19 mouse cellular contexts compared by ENCODE assay signal in genomic region chr16:11741951-11742350, GRCm38 (mm10).
A peak's percentile ranks its signal among the peaks of the same experiment; 100 is the strongest.
DNase-seq lines count a peak whose midpoint lies in the region; TF ChIP-seq lines count a peak whose summit lies in the region.
"Had no signal": no experiment of that assay in that cellular context is flagged by ENCODE, and none has a peak within 500 bp of the region (broad histone marks: within the 10 kb centered on the region; RNA-seq: fewer than 3 reads in every experiment).

No protein-coding gene starts in this region.

- H3K4me3 ChIP-seq in left cerebral cortex, adult 2 months: no peak overlapping the region
- H3K4me3 ChIP-seq: forebrain, embryonic 10.5 days; forebrain, embryonic 13.5 days; heart, adult 2 months; hindbrain, embryonic 12.5 days; hindbrain, embryonic 15.5 days had no signal

- no peak for TF ChIP-seq CTCF in left cerebral cortex, adult 2 months (IDR thresholded peaks at IDR 0.05)

- intact Hi-C loops in left cerebral cortex, postnatal 14 days (cut with DNase I): no loop called here
- intact Hi-C loops in left cerebral cortex, adult 2 months (cut with DNase I): loop anchor here (5.0 kb wide), 1 partner anchor 380 kb away; no protein-coding TSS in a partner anchor

- no peak overlapping the region for H3K27ac ChIP-seq in left cerebral cortex, adult 2 months
- H3K27ac ChIP-seq: forebrain, embryonic 10.5 days; forebrain, embryonic 13.5 days; heart, adult 2 months; hindbrain, embryonic 12.5 days; hindbrain, embryonic 15.5 days had no signal

- DNase-seq in heart, adult 11 months: peak; percentile 59
- DNase-seq in heart, adult 8-10 months (ENCODE audit: low spot score): no peak
- peak; percentile 24 to 37 for DNase-seq in left cerebral cortex, postnatal 14 days (ENCODE audit: low spot score in 2 of 2)
- DNase-seq in left cerebral cortex, adult 2 months (ENCODE audit: extremely low spot score in 1 of 2, low spot score in 2 of 2): no peak
- DNase-seq in urinary bladder, adult 2 months (ENCODE audit: low spot score): peak; percentile 3
- DNase-seq in urinary bladder, postnatal 10 days (ENCODE audit: low spot score): no peak
- DNase-seq in lung, postnatal 14 days: no peak
- DNase-seq: adrenal gland, adult 8-10 months; adrenal gland, postnatal 25 days; B cell, adult 2 months; cerebellum, adult 18-20 months; cerebellum, adult 9-10 months; cerebellum, postnatal 14 days; gastrocnemius, postnatal 25 days had no signal

Comparison
In these comparisons a context has a peak if more than half of its experiments do, and no peak if none do; other contexts are left out.
1. DNase-seq: peak in heart, adult 11 months (single experiment), left cerebral cortex, postnatal 14 days (2 of 2) and urinary bladder, adult 2 months (single experiment); none in heart, adult 8-10 months (single experiment), left cerebral cortex, adult 2 months (0 of 2), urinary bladder, postnatal 10 days (single experiment) and lung, postnatal 14 days (single experiment).